Mouse (Mus musculus) CH12F3 (cell line): ENCODE measurements around the gene Ednra.

ENCODE experiments used
- in situ Hi-C: fragments of 300-500 bp; cut with MboI; formaldehyde crosslinking; loops from 2 replicates; pipeline ENCODE4 v1.14.3; 2020; ENCODE audit warnings: low sequenced_read_pairs

Gene Ednra

GRCm38 (mm10) chr8:77724046-77724930 is at the start of gene Ednra:
Ednra (minus strand) TSS chr8:77724464.
- in situ Hi-C loops = no loop called here

GRCm38 (mm10) chr8:77773831-77774230 is 49.6 kb upstream of the Ednra start:
- in situ Hi-C loops = no loop called here

- in situ Hi-C loops = no loop called here
Observed at GRCm38 (mm10) chr8:77773256-77773655, 49.0 kb upstream of the Ednra start.

GRCm38 (mm10) chr8:77772210-77772886 is 48.1 kb upstream of the Ednra start:
- in situ Hi-C loops = no loop called here

- in situ Hi-C loops = no loop called here
Observed at GRCm38 (mm10) chr8:77770966-77771365, 46.7 kb upstream of the Ednra start.

GRCm38 (mm10) chr8:77768916-77769315 is 44.7 kb upstream of the Ednra start:
- in situ Hi-C loops = no loop called here

GRCm38 (mm10) chr8:77764253-77764652 is 40.0 kb upstream of the Ednra start:
- in situ Hi-C loops = no loop called here

- in situ Hi-C loops = no loop called here
Observed at GRCm38 (mm10) chr8:77762967-77763366, 38.7 kb upstream of the Ednra start.

- in situ Hi-C loops = no loop called here
Observed at GRCm38 (mm10) chr8:77755441-77755840, 31.2 kb upstream of the Ednra start.

- in situ Hi-C loops = no loop called here
Observed at GRCm38 (mm10) chr8:77753796-77754195, 29.5 kb upstream of the Ednra start.

GRCm38 (mm10) chr8:77752041-77752440 is 27.8 kb upstream of the Ednra start:
- in situ Hi-C loops = no loop called here

GRCm38 (mm10) chr8:77750407-77750806 is 26.1 kb upstream of the Ednra start:
- in situ Hi-C loops = no loop called here

- in situ Hi-C loops = no loop called here
Observed at GRCm38 (mm10) chr8:77744476-77744875, 20.2 kb upstream of the Ednra start.

- in situ Hi-C loops = no loop called here
Observed at GRCm38 (mm10) chr8:77742395-77742794, 18.1 kb upstream of the Ednra start.

- in situ Hi-C loops = no loop called here
Observed at GRCm38 (mm10) chr8:77741050-77741777, 16.9 kb upstream of the Ednra start.

GRCm38 (mm10) chr8:77738419-77738818 is 14.2 kb upstream of the Ednra start:
- in situ Hi-C loops = no loop called here

- in situ Hi-C loops = no loop called here
Observed at GRCm38 (mm10) chr8:77737327-77737726, 13.1 kb upstream of the Ednra start.

- in situ Hi-C loops = no loop called here
Observed at GRCm38 (mm10) chr8:77733792-77734191, 9.5 kb upstream of the Ednra start.

GRCm38 (mm10) chr8:77732964-77733363 is 8.7 kb upstream of the Ednra start:
- in situ Hi-C loops = no loop called here

GRCm38 (mm10) chr8:77725406-77725805 is 1.1 kb upstream of the Ednra start:
- in situ Hi-C loops = no loop called here

- in situ Hi-C loops = no loop called here
Observed at GRCm38 (mm10) chr8:77723534-77724045, 674 bp downstream of the Ednra start.
